Mouse (Mus musculus) ES-E14 (cell line): ENCODE data around the gene Tsg101. TPM values are rescaled to one million over a fixed set of nuclear protein-coding genes. Genes with fewer than 3 reads are reported as not detected.

Experiments
- DNase-seq: peaks from one replicate; pipeline ENCODE4 v3.0.0-alpha.2; 2013; ENCODE audit warnings: low read depth, low spot score
- H3K27ac ChIP-seq: 2 replicates; pipeline ENCODE4 v1.5.1; 2012; ENCODE audit warnings: low read depth, mild to moderate bottlenecking, low read length, moderate library complexity, mixed read lengths; ENCODE audit not compliant: poor library complexity, insufficient read depth, severe bottlenecking
- H3K36me3 ChIP-seq: 2 replicates; pipeline ENCODE4 v1.6.1; 2012; ENCODE audit warnings: mild to moderate bottlenecking, low read length, moderate library complexity, mixed read lengths; ENCODE audit not compliant: control insufficient read depth, poor library complexity, insufficient read depth, severe bottlenecking
- H3K4me1 ChIP-seq, 2 experiments: fragments of 150-350 bp in 1 of 2; sonication (generic) in 1 of 2; 2 replicates each; pipeline ENCODE4 v1.6.1; 2012; ENCODE audit warnings: low read length in 2 of 2, mild to moderate bottlenecking in 1 of 2, mixed read lengths in 1 of 2; ENCODE audit not compliant: control insufficient read depth in 2 of 2, insufficient read depth in 2 of 2, poor library complexity in 1 of 2
- H3K4me3 ChIP-seq, 2 experiments: fragments of 150-350 bp in 1 of 2; sonication (generic) in 1 of 2; 2 replicates each; pipeline ENCODE4 v1.5.1; 2012; ENCODE audit warnings: low read length in 2 of 2, low read depth in 1 of 2, mild to moderate bottlenecking in 1 of 2, mixed read lengths in 1 of 2; ENCODE audit not compliant: insufficient read depth in 1 of 2, poor library complexity in 1 of 2, severe bottlenecking in 1 of 2
- H3K9ac ChIP-seq: 2 replicates; pipeline ENCODE4 v1.6.1; 2012; ENCODE audit warnings: low read depth, mild to moderate bottlenecking, low read length, mixed read lengths; ENCODE audit not compliant: poor library complexity, insufficient read depth, severe bottlenecking
- H3K9me3 ChIP-seq: fragments of 150-350 bp; sonication (generic); 2 replicates; pipeline ENCODE4 v1.6.1; 2012; ENCODE audit warnings: low read depth, mild to moderate bottlenecking, low read length; ENCODE audit not compliant: control insufficient read depth, insufficient read depth
- CHD2 ChIP-seq: IDR thresholded peaks from 2 replicates; pipeline ENCODE4 v1.6.1; 2014; ENCODE audit warnings: mild to moderate bottlenecking, low read depth, low read length, inconsistent platforms
- HCFC1 ChIP-seq: IDR thresholded peaks from 2 replicates; pipeline ENCODE4 v1.6.1; 2012; ENCODE audit warnings: low read length, inconsistent platforms, borderline replicate concordance; ENCODE audit not compliant: insufficient read depth
- MAFK ChIP-seq: IDR thresholded peaks from 2 replicates; pipeline ENCODE4 v1.6.1; 2014; ENCODE audit warnings: mild to moderate bottlenecking, low read depth, low read length, inconsistent platforms; ENCODE audit not compliant: insufficient read depth
- ZC3H11A ChIP-seq: IDR thresholded peaks from 2 replicates; pipeline ENCODE4 v1.6.1; 2012; ENCODE audit warnings: low read depth, mild to moderate bottlenecking, inconsistent platforms, low read length, borderline replicate concordance
- ZNF384 ChIP-seq: IDR thresholded peaks from 2 replicates; pipeline ENCODE4 v1.6.1; 2012; ENCODE audit warnings: low read depth, low read length, inconsistent platforms
- in situ Hi-C, 2 experiments: fragments of 600-800 bp; cut with MboI; formaldehyde crosslinking; loops; one replicate each; pipeline ENCODE4 v1.15.1; 2025; ENCODE audit warnings: low sequenced_read_pairs in 2 of 2, inconsistent platforms in 1 of 2; ENCODE audit not compliant: unreplicated experiment in 2 of 2
- total RNA-seq: library from RNA; depleted of rRNA; stranded (reverse); fragments of 300-350 nt; gene quantifications from 2 replicates; pipeline ENCODE4 v1.2.3, GENCODE M21; 2012

Tsg101 gene
- total RNA-seq, 1 experiment = 54.3 TPM

DNA sequence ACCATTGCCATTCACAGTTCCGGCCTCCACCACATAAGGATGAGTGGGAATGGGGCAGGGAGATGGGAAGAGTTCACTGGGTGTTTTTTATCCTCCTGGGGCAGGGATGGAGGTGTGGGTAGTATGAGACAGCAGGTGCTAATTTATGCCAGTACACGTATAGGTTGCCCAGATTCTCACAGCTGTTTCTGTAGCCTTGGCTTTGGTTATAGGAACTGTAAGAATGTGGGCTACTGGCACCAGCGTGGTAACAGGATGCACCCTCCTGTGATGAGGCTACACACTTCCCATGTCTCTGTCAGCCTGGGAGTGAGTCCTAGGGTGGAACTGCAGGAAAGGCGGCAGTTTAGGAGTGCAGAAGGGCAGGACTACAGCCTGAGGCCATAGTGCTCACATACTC lies 42.9 kb downstream of the Tsg101 start:
- no peaks in the 10 kb centered on the region for H3K9me3 ChIP-seq
- no peak overlapping the region for H3K9ac ChIP-seq
- H3K27ac ChIP-seq = no peak overlapping the region
- TF ChIP-seq ZNF384 (no peak), ZC3H11A (no peak), MAFK (no peak), HCFC1 (no peak), CHD2 (no peak)
- no peak overlapping the region for H3K4me3 ChIP-seq
- H3K36me3 ChIP-seq = no peaks in the 10 kb centered on the region
- H3K4me1 ChIP-seq = no peaks in the 10 kb centered on the region
- DNase-seq = no peak
- in situ Hi-C loops = no loop called here

DNA sequence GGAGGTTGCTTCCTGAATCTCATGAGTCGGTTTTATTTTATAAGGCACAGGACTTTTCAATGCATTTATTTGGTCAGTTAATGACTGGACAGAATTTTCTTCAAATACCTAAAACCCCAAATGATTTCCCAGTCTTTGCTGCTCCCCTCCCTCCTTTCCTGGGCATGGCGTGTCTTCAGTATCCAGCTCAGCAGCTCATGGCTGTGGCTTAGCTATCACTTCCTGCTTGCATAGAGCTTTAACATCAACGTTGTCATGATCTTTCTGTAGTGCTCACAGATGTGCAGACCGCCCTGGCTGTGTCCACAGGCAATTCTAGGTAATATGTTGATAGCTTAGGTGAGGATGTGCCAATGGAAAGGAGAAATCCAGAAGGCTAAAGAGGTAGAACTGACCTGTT lies 47.8 kb downstream of the Tsg101 start:
- Histone ChIP-seq H3K9me3 (no peaks in the 10 kb centered on the region), H3K4me3 (no peak overlapping the region), H3K27ac (no peak overlapping the region), H3K4me1 (no peaks in the 10 kb centered on the region), H3K9ac (no peak overlapping the region), H3K36me3 (no peaks in the 10 kb centered on the region)
- no peak for DNase-seq
- TF ChIP-seq MAFK (no peak), HCFC1 (no peak), ZNF384 (no peak), CHD2 (no peak), ZC3H11A (no peak)
- in situ Hi-C loops = no loop called here

DNA sequence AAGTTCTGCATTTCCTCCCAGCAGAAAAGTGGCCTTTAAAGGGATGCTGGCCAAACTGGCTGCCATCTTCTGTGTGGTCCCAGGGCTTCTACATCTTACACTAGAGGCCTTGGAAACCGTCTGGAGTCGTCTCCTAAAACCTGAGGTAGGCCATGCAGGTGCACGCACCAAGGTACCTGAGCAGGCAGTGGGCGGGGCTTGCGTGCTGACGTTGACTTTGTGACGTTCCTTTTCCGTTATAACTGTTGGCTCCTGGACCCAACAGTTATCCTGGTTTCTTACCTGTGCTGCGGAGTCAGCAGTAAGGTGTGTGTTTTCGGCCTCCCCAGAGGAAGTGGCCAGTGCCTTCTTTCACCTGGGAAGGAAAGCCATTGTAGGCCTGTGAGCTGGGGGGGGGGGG lies 58.8 kb downstream of the Tsg101 start, which contains the start of gene Ldhc:
Gene Ldhc (plus strand): TSS at position 208 of the 400 bp plus-strand sequence.
- 0 out of 4 replicates have a peak, but pooled peaks cover 0 to 2% of the 10 kb centered on the region in 2 experiments for H3K4me1 ChIP-seq
- TF ChIP-seq MAFK = no peak
- TF ChIP-seq ZNF384 = no peak
- TF ChIP-seq ZC3H11A = no peak
- no peak for TF ChIP-seq HCFC1
- TF ChIP-seq CHD2 = no peak
- DNase-seq = no peak
- 0 out of 2 replicates have a peak, but pooled peaks cover 3% of the 10 kb centered on the region for H3K36me3 ChIP-seq
- in situ Hi-C loops = no loop called here
- 0 out of 4 replicates have a peak within 1 kb of the TSS, but pooled peaks of 1 of the 2 experiments have one; percentile 36 for H3K4me3 ChIP-seq
- no peaks in the 10 kb centered on the region for H3K9me3 ChIP-seq
- H3K9ac ChIP-seq = no peak within 1 kb of the TSS
- no peak within 1 kb of the TSS for H3K27ac ChIP-seq

DNA sequence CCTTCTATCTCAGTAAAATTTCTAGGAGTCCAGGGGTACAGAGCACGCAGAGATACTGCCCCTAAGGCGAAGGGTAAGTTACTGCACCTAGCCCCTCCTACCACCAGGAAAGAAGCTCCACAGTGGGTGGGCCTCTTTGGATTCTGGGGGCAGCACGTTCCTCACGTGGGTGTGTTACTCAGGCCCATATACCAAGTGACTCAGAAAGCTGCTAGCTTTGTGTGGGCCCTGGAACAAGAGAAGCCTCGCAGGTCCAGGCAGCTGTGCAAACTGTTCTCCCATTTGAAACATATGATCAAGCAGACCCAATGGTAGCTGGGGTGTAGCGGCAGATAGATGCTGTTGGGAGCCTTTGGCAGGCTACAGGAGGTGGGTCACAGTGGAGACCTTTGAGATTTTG lies 60.7 kb downstream of the Tsg101 start:
- no peak for DNase-seq
- H3K9ac ChIP-seq = no peak overlapping the region
- in situ Hi-C loops = no loop called here
- no peak overlapping the region for H3K4me3 ChIP-seq
- no peaks in the 10 kb centered on the region for H3K9me3 ChIP-seq
- peaks cover 21% of the 10 kb centered on the region for H3K36me3 ChIP-seq
- no peak overlapping the region for H3K27ac ChIP-seq
- no peak for TF ChIP-seq HCFC1
- TF ChIP-seq ZNF384 = no peak
- no peak for TF ChIP-seq MAFK
- TF ChIP-seq ZC3H11A = no peak
- no peak for TF ChIP-seq CHD2
- H3K4me1 ChIP-seq = 0 out of 4 replicates have a peak, but pooled peaks cover 0 to 2% of the 10 kb centered on the region in 2 experiments

DNA sequence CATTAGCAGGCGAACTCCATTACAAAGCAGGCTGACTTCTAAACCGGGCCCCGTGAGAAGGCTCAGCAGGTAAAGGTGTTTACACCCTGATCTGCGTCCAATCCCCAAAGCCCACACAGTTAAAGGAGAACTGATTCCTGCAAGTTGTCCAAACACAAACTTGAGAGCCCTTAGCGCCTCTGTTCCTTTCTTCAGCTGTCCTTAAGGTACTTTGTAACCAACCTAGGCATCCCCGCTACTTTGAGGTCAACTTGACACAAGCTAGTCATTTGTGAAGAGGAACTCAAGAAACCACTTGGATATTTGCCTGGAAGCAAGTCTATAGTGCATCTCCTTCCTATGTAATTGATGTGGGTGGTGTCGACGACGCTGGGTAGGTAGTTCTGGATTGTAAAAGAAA lies 62.3 kb downstream of the Tsg101 start:
- Histone ChIP-seq H3K9ac (no peak overlapping the region), H3K4me1 (0 out of 4 replicates have a peak, but pooled peaks cover 0 to 2% of the 10 kb centered on the region in 2 experiments), H3K27ac (no peak overlapping the region), H3K9me3 (no peaks in the 10 kb centered on the region), H3K4me3 (no peak overlapping the region), H3K36me3 (peaks cover 34% of the 10 kb centered on the region)
- TF ChIP-seq ZNF384 (no peak), CHD2 (no peak), ZC3H11A (no peak), HCFC1 (no peak), MAFK (no peak)
- no peak for DNase-seq
- in situ Hi-C loops = no loop called here
